Mouse (Mus musculus) ES-CJ7 (cell line): Measurements from ENCODE around the gene Bpi.
A peak's percentile ranks its signal among the peaks of the same experiment; 100 is the strongest.

Experiments used
- DNase-seq: peaks from one replicate; pipeline ENCODE4 v3.0.0; 2011; ENCODE audit warnings: low read depth, low spot score

Bpi gene

GRCm38 (mm10) chr2:158285655-158286054 lies 27.8 kb downstream of the Bpi start:
- no peak for DNase-seq

GRCm38 (mm10) chr2:158295700-158296099 lies 37.8 kb downstream of the Bpi start:
- DNase-seq = peak; percentile 38

DNA sequence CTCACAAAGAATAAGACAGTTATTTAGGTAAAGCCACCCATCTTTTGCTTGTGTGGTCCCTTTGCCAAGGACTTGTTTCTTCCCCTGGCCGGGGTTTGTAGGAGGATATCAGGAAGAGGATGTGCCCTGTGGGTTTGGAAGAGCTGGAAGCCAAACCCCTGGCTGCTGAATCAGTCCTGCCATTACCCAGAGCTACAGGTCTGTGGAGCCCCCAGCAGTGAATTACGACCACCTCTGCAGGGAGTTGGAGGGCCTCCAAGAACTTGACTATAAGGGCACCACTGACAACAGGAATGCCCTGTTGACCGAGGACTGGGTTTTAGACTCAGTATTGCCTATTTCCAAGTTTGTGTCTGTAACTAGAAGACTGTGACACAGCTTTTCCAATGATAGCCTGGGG lies 41.3 kb downstream of the Bpi start:
- DNase-seq = no peak

DNA sequence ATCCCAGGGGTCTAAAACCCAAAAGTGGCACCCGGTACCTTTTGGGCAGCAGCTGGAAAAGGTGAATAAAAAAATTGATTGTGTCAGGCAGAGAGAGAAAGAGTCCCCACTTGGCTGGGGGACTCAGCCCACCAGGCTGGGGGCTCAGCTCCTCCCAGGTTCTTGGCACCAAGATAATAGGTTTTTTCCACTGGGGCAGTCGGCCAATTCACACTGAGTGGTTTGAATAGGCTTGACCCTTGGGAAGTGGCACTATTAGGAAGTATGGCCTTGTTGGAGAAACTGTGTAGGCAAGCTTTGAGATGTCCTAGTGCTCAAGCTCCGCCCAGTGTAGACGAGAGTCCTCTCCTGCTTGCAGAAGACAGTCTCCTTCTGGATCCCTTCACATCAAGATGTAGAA lies 41.8 kb downstream of the Bpi start:
- DNase-seq = no peak

- no peak for DNase-seq
Measured at GRCm38 (mm10) chr2:158302807-158303206, 44.9 kb downstream of the Bpi start.

DNA sequence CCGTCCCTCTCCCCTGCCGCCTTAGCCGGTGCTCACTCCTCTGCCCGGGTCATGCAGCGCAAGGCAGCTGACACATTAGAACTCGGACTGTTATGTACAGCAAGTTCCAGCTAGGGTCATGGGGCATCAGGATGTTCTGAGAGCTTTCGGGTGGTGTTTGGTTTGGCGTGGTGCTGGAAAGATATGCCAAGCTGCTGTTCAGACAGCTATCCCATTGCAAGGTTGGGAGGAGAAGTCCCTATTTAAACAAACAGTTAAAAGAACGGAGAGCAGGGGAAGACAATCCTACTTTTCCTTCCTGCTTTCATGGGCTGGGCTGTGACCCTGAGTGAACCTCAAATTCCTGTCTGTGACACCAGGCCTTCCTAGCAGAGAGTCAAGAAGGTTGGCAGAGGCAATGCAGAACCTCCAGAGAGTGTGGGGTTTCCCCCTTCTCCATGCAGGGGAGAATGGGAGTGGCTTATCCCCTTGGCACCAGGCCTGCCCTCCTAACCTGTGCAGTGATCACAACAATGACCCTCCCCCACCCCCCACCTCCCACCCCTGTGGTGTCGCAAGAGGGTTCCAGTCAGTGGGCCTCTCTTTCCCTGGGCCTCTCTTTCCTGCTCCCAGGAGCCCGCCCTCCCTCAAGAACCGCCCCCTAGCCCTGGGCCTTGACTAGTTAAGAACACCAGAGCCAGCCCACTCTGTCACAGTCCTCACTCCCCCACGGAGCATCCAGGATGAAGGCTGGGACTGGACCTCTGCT lies 48.2 kb downstream of the Bpi start, which contains the start of gene Lbp:
Lbp (plus strand) TSS at position 546 of the 748 bp plus-strand sequence.
- no peak for DNase-seq

GRCm38 (mm10) chr2:158306696-158307049 lies 48.8 kb downstream of the Bpi start:
- DNase-seq = no peak

DNA sequence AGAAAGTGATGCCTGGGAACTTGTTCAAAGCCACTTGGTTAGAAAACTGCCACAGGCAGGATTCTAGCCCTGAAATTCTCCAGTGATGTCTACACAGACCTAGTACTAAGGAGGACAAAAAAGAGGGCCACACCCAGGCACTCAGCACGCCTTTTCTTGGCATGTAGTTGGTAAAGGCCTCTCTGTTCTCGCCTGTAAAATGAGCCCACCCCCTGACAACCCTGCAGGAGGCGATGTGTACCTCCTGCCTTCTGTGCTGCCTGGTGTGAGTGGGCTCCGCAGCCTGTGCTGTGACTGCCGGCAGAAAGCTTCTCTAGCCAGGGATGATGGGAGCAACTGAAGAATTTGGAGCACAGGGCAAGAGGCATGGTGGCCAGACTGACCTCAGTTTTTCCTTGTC lies 50.4 kb downstream of the Bpi start:
- DNase-seq = peak; percentile 44

GRCm38 (mm10) chr2:158313089-158313488 lies 55.2 kb downstream of the Bpi start:
- no peak for DNase-seq

- DNase-seq = peak; percentile 80
Measured at GRCm38 (mm10) chr2:158316371-158316770, 58.5 kb downstream of the Bpi start.

DNA sequence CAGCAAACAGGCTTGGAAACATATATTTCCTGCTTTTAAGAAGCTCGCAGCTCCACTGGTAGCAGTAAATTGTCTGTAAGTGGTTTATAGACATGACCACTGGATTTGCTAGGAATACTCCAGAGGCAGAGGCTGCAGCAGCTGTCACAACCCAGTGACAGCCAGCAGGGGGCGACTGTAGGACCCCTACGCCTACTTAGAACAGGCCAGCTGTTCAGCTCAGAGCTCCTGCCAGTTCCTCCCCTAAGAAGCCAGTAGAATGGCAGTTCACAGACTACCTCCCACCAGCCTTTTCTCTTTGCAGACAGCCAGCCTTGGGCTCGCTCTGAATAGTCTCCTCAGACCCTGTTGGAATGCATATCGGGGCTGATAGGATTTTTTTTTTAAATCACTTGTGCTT lies 59.1 kb downstream of the Bpi start:
- peak; percentile 71 for DNase-seq

- no peak for DNase-seq
Measured at GRCm38 (mm10) chr2:158321596-158321995, 63.7 kb downstream of the Bpi start.

GRCm38 (mm10) chr2:158322845-158323244 lies 65.0 kb downstream of the Bpi start:
- no peak for DNase-seq

DNA sequence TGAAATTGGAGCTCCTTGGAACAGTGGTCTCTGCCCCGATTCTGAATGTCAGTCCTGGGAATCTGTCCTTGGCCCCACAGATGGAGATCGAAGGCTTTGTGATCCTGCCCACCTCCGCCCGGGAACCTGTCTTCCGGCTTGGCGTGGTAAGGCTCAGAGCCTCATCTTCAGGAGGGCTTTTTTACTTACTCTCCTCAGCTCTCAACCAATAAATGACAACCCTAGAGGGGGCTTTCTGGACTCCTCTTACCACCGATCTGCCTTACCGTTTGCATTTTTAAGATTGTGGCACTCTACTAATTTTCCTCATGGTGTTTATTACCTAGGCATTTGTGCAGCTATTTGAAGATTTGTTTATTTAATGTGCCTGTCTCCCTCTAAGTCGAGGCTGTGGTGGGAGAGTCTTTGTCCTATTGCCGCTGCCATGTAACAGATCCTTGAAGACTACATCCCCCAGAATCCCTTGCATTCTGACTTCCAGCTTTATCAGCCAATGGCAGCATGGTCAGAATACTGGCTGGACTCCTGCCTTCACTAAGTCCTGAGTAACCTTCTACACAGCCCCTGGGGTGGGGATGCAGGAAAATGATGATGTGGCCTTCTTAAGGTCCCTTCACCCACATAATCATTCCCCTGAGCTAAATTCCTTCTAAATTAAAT lies 66.8 kb downstream of the Bpi start:
- DNase-seq = peak; percentile 65

GRCm38 (mm10) chr2:158325609-158326008 lies 67.7 kb downstream of the Bpi start:
- DNase-seq = no peak
